Mouse (Mus musculus): ENCODE measurements around the gene L3mbtl4. TPM values are rescaled to one million over a fixed set of nuclear protein-coding genes. Genes with fewer than 3 reads are reported as not detected.
"Not testable (repeated sequence)": the region's sequence is repeated elsewhere in the genome, so short reads cannot be mapped to it uniquely, and the experiment has no call there.

L3mbtl4 gene
- polyA plus RNA-seq, 1 experiment: 0.22 TPM

GRCm38 (mm10) chr17:68388481-68388880 lies 114.9 kb downstream of the L3mbtl4 start:
- no peak for DNase-seq (ENCODE audit: low spot score)

GRCm38 (mm10) chr17:68405993-68406392 lies 132.4 kb downstream of the L3mbtl4 start:
- no peak for DNase-seq (ENCODE audit: low spot score)

GRCm38 (mm10) chr17:68407121-68407520 lies 133.5 kb downstream of the L3mbtl4 start:
- not testable (repeated sequence) for DNase-seq (ENCODE audit: low spot score)

GRCm38 (mm10) chr17:68422663-68423498 lies 149.3 kb downstream of the L3mbtl4 start:
- DNase-seq (ENCODE audit: low spot score): no peak

- DNase-seq (ENCODE audit: low spot score): no peak
These were observed 160.0 kb downstream of the L3mbtl4 start for GRCm38 (mm10) chr17:68433576-68433975.

- DNase-seq (ENCODE audit: low spot score): no peak
These were observed 177.3 kb downstream of the L3mbtl4 start for GRCm38 (mm10) chr17:68450921-68451320.

GRCm38 (mm10) chr17:68461471-68461870 lies 187.9 kb downstream of the L3mbtl4 start:
- no peak for DNase-seq (ENCODE audit: low spot score)

GRCm38 (mm10) chr17:68467311-68467710 lies 193.7 kb downstream of the L3mbtl4 start:
- no peak for DNase-seq (ENCODE audit: low spot score)

GRCm38 (mm10) chr17:68490065-68490691 lies 216.6 kb downstream of the L3mbtl4 start:
- DNase-seq (ENCODE audit: low spot score): no peak

GRCm38 (mm10) chr17:68492231-68492630 lies 218.6 kb downstream of the L3mbtl4 start:
- DNase-seq (ENCODE audit: low spot score): no peak

GRCm38 (mm10) chr17:68502998-68503397 lies 229.4 kb downstream of the L3mbtl4 start:
- not testable (repeated sequence) for DNase-seq (ENCODE audit: low spot score)

- DNase-seq (ENCODE audit: low spot score): no peak
These were observed 286.1 kb downstream of the L3mbtl4 start for GRCm38 (mm10) chr17:68559698-68560097.

- no peak for DNase-seq (ENCODE audit: low spot score)
These were observed 286.7 kb downstream of the L3mbtl4 start for GRCm38 (mm10) chr17:68560264-68560663.

- no peak for DNase-seq (ENCODE audit: low spot score)
These were observed 298.2 kb downstream of the L3mbtl4 start for GRCm38 (mm10) chr17:68571806-68572205.

- DNase-seq (ENCODE audit: low spot score): no peak
These were observed 311.6 kb downstream of the L3mbtl4 start for GRCm38 (mm10) chr17:68585195-68585594.

- no peak for DNase-seq (ENCODE audit: low spot score)
These were observed 318.0 kb downstream of the L3mbtl4 start for GRCm38 (mm10) chr17:68591619-68592018.

- no peak for DNase-seq (ENCODE audit: low spot score)
These were observed 329.1 kb downstream of the L3mbtl4 start for GRCm38 (mm10) chr17:68602744-68603143.

GRCm38 (mm10) chr17:68607691-68608090 lies 334.1 kb downstream of the L3mbtl4 start:
- DNase-seq (ENCODE audit: low spot score): no peak

- DNase-seq (ENCODE audit: low spot score): no peak
These were observed 337.6 kb downstream of the L3mbtl4 start for GRCm38 (mm10) chr17:68611247-68611646.

GRCm38 (mm10) chr17:68625281-68625680 lies 351.7 kb downstream of the L3mbtl4 start:
- no peak for DNase-seq (ENCODE audit: low spot score)

- DNase-seq (ENCODE audit: low spot score): no peak
These were observed 356.2 kb downstream of the L3mbtl4 start for GRCm38 (mm10) chr17:68629631-68630426.

GRCm38 (mm10) chr17:68631396-68631795 lies 357.8 kb downstream of the L3mbtl4 start:
- DNase-seq (ENCODE audit: low spot score): no peak
